ENCODE assay signal across 8 mouse cellular contexts in the genomic region with DNA sequence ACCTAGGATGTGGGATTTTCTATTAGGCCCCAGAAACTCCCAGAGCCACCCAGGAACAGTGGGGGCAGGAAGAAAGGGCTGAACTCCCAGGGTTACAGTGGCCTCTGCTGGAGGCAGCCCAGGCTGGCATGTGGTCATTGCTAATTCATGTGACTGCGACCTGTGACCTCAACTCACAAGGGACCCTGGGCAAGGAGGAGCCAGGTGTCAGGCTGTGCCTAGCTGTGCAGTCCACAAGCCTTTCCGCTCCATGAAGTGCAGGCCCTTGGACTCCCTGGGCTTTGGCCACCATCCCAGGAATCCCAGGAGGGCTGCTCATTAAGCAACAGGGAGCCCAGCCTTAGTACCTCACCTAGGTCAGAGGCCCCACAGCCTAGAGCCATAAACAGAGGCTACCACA. TPM values are rescaled to one million over a fixed set of nuclear protein-coding genes. Genes with fewer than 3 reads are reported as not detected.
DNase-seq lines count a peak whose midpoint lies in the region; ATAC-seq lines count a peak whose summit lies in the region.
"Had no signal": no experiment of that assay in that cellular context is flagged by ENCODE, and none has a peak within 500 bp of the region (broad histone marks: within the 10 kb centered on the region; RNA-seq: fewer than 3 reads in every experiment).

No protein-coding gene starts in this region.

- H3K27ac ChIP-seq in kidney, embryonic 15.5 days, result peak overlapping the region; percentile 11

- 54% methylated on average over 2 of the region's 2 CpGs for whole genome bisulfite sequencing in kidney, embryonic 15.5 days

- H3K9me3 ChIP-seq in megakaryocyte, embryonic 14.5 days, result no peaks in the 10 kb centered on the region
- H3K9me3 ChIP-seq in kidney, embryonic 15.5 days (replicated peaks), result no peaks in the 10 kb centered on the region

- peak; percentile 43 for DNase-seq in adrenal gland, postnatal 25 days
- peak; percentile 57 for DNase-seq in retina, embryonic 14.5 days (ENCODE audit: low spot score)
- DNase-seq in left cerebral cortex, adult 8-10 months (ENCODE audit: low spot score in 2 of 2), result no peak
- DNase-seq: gastrocnemius, postnatal 36 days had no signal

- H3K9ac ChIP-seq in kidney, embryonic 15.5 days, result no peak overlapping the region

- H3K36me3 ChIP-seq in megakaryocyte, embryonic 14.5 days (replicated peaks; ENCODE audit: low read length), result peaks cover 86% of the 10 kb centered on the region
- no peaks in the 10 kb centered on the region for H3K36me3 ChIP-seq in kidney, embryonic 15.5 days

- H3K4me2 ChIP-seq in kidney, embryonic 15.5 days, result no peak overlapping the region

- no peak for ATAC-seq in megakaryocyte, adult 5-6 weeks (ENCODE audit: poor library complexity, severe bottlenecking)
- 0 out of 2 replicates have a peak, but pooled peaks have one; percentile 23 for ATAC-seq in kidney, embryonic 15.5 days (replicated peaks; ENCODE audit: low FRiP score)
- no peak for ATAC-seq in CD4-positive, CD25-positive, alpha-beta regulatory T cell, adult 4 months

- H3K27me3 ChIP-seq in megakaryocyte, embryonic 14.5 days (replicated peaks), result no peaks in the 10 kb centered on the region
- no peaks in the 10 kb centered on the region for H3K27me3 ChIP-seq in kidney, embryonic 15.5 days

- peaks cover 78% of the 10 kb centered on the region for H3K4me1 ChIP-seq in megakaryocyte, embryonic 14.5 days
- peaks cover 78% of the 10 kb centered on the region for H3K4me1 ChIP-seq in kidney, embryonic 15.5 days

- H3K4me3 ChIP-seq in megakaryocyte, embryonic 14.5 days (replicated peaks), result peak overlapping the region; percentile 40
- no peak overlapping the region for H3K4me3 ChIP-seq in kidney, embryonic 15.5 days (replicated peaks)

RNA-seq across cellular contexts. Expression of gene Col18a1, which starts 38.4 kb away (rescaled TPM):
- polyA plus RNA-seq in megakaryocyte, embryonic 14.5 days (2012; ENCODE audit: insufficient read depth, low replicate concordance), result 946 and 2,951 TPM in 2 replicates
- total RNA-seq in megakaryocyte, adult 5-6 weeks (2015), result 0.09 TPM in 1 of 2 replicates, not detected in the other
- not detected in 2 replicates for total RNA-seq in megakaryocyte, adult 5-6 weeks (2017)
- total RNA-seq in adrenal gland, postnatal 25 days (2021), result 26.1 and 29.6 TPM in 2 replicates
- 195 and 206 TPM in 2 replicates for polyA plus RNA-seq in kidney, embryonic 15.5 days (2015; fragmentation: Nextera tagmentation; extraction: Ambion mirVana)
- 1 to 10 TPM; 4.1 to 4.6 (median 4.1) TPM for total RNA-seq in left cerebral cortex, adult 8-10 months (2022)
- polyA plus RNA-seq in CD4-positive, CD25-positive, alpha-beta regulatory T cell, adult 4 months (2017; shearing (Covaris generic)), result under 1 TPM in 1 of 2 experiments, not detected in 1; 0.16 TPM

Comparison
In these comparisons a context has a peak if more than half of its experiments do, and no peak if none do; other contexts are left out.
1. DNase-seq: peak in adrenal gland, postnatal 25 days (single experiment) and retina, embryonic 14.5 days (single experiment); none in left cerebral cortex, adult 8-10 months (0 of 2).
2. RNA of gene Col18a1, which starts 38.4 kb away (total RNA-seq): 26.1 to 29.6 TPM in adrenal gland, postnatal 25 days and 4.1 to 4.6 TPM in left cerebral cortex, adult 8-10 months; 0.09 TPM in megakaryocyte, adult 5-6 weeks; every median in the first group is over 4 times any median in the second.